Mouse (Mus musculus): ENCODE results near the gene Tbc1d16. TPM values are rescaled to one million over a fixed set of nuclear protein-coding genes. Genes with fewer than 3 reads are reported as not detected.
A peak's percentile ranks its signal among the peaks of the same experiment; 100 is the strongest.

Tbc1d16 gene
- polyA plus RNA-seq, 1 experiment from 2014 or later, result 41.1 TPM

GRCm38 (mm10) chr11:119117945-119118344 is 110.4 kb downstream of the Tbc1d16 start:
- DNase-seq, result no peak
- no peak overlapping the region for H3K4me2 ChIP-seq (ENCODE audit: low read length)
- no peaks in the 10 kb centered on the region for H3K27me3 ChIP-seq (ENCODE audit: control insufficient read depth, insufficient read depth, low read length)
- no peak overlapping the region for H3K27ac ChIP-seq (replicated peaks; ENCODE audit: low read depth, low read length)
- ATAC-seq (ENCODE audit: low FRiP score, low TSS enrichment), result no peak
- no peak overlapping the region for H3K9ac ChIP-seq (replicated peaks; ENCODE audit: low read length)
- no peaks in the 10 kb centered on the region for H3K9me3 ChIP-seq (ENCODE audit: control insufficient read depth, low read length)
- WGBS, result 57% methylated on average over 7 of the region's 7 CpGs
- 0 out of 2 replicates have a peak, but pooled peaks cover 5% of the 10 kb centered on the region for H3K4me1 ChIP-seq (ENCODE audit: control insufficient read depth, insufficient read depth, low read length)
- H3K4me3 ChIP-seq (replicated peaks; ENCODE audit: low read depth, low read length), result no peak overlapping the region
- H3K36me3 ChIP-seq (ENCODE audit: control insufficient read depth, insufficient read depth, low read length), result no peaks in the 10 kb centered on the region

GRCm38 (mm10) chr11:119116992-119117391 is 111.3 kb downstream of the Tbc1d16 start:
- 0 out of 2 replicates have a peak, but pooled peaks cover 5% of the 10 kb centered on the region for H3K4me1 ChIP-seq (ENCODE audit: control insufficient read depth, insufficient read depth, low read length)

GRCm38 (mm10) chr11:119112721-119113120 is 115.6 kb downstream of the Tbc1d16 start:
- Histone ChIP-seq H3K4me2 (ENCODE audit: low read length) (no peak overlapping the region), H3K4me1 (ENCODE audit: control insufficient read depth, insufficient read depth, low read length) (no peaks in the 10 kb centered on the region), H3K27ac (replicated peaks; ENCODE audit: low read depth, low read length) (no peak overlapping the region), H3K9me3 (ENCODE audit: control insufficient read depth, low read length) (no peaks in the 10 kb centered on the region), H3K27me3 (ENCODE audit: control insufficient read depth, insufficient read depth, low read length) (no peaks in the 10 kb centered on the region), H3K36me3 (ENCODE audit: control insufficient read depth, insufficient read depth, low read length) (no peaks in the 10 kb centered on the region), H3K4me3 (replicated peaks; ENCODE audit: low read depth, low read length) (no peak overlapping the region), H3K9ac (replicated peaks; ENCODE audit: low read length) (no peak overlapping the region)
- DNase-seq (no peak), ATAC-seq (ENCODE audit: low FRiP score, low TSS enrichment) (no peak)

More at GRCm38 (mm10) chr11:119116992-119117391, 111.3 kb downstream of the Tbc1d16 start:
- H3K9me3 ChIP-seq (ENCODE audit: control insufficient read depth, low read length), result no peaks in the 10 kb centered on the region
- H3K4me3 ChIP-seq (replicated peaks; ENCODE audit: low read depth, low read length), result no peak overlapping the region
- no peaks in the 10 kb centered on the region for H3K27me3 ChIP-seq (ENCODE audit: control insufficient read depth, insufficient read depth, low read length)
- 64% methylated on average over 4 of the region's 4 CpGs for WGBS
- DNase-seq, result no peak
- H3K9ac ChIP-seq (replicated peaks; ENCODE audit: low read length), result no peak overlapping the region
- no peak overlapping the region for H3K27ac ChIP-seq (replicated peaks; ENCODE audit: low read depth, low read length)
- no peaks in the 10 kb centered on the region for H3K36me3 ChIP-seq (ENCODE audit: control insufficient read depth, insufficient read depth, low read length)
- ATAC-seq (ENCODE audit: low FRiP score, low TSS enrichment), result no peak
- H3K4me2 ChIP-seq (ENCODE audit: low read length), result no peak overlapping the region

GRCm38 (mm10) chr11:119111345-119111744 is 117.0 kb downstream of the Tbc1d16 start:
- Histone ChIP-seq H3K4me1 (ENCODE audit: control insufficient read depth, insufficient read depth, low read length) (no peaks in the 10 kb centered on the region), H3K9me3 (ENCODE audit: control insufficient read depth, low read length) (no peaks in the 10 kb centered on the region), H3K9ac (replicated peaks; ENCODE audit: low read length) (no peak overlapping the region), H3K36me3 (ENCODE audit: control insufficient read depth, insufficient read depth, low read length) (no peaks in the 10 kb centered on the region), H3K27ac (replicated peaks; ENCODE audit: low read depth, low read length) (no peak overlapping the region), H3K27me3 (ENCODE audit: control insufficient read depth, insufficient read depth, low read length) (no peaks in the 10 kb centered on the region), H3K4me3 (replicated peaks; ENCODE audit: low read depth, low read length) (no peak overlapping the region), H3K4me2 (ENCODE audit: low read length) (no peak overlapping the region)
- ATAC-seq (ENCODE audit: low FRiP score, low TSS enrichment) (no peak), DNase-seq (no peak)
- 11% methylated on average over 7 of the region's 7 CpGs for WGBS

- DNase-seq (no peak), ATAC-seq (ENCODE audit: low FRiP score, low TSS enrichment) (no peak)
- WGBS, result 77% methylated on average over 9 of the region's 9 CpGs
- H3K27ac ChIP-seq (replicated peaks; ENCODE audit: low read depth, low read length), result no peak overlapping the region
- H3K4me2 ChIP-seq (ENCODE audit: low read length), result no peak overlapping the region
- H3K9ac ChIP-seq (replicated peaks; ENCODE audit: low read length), result no peak overlapping the region
- no peaks in the 10 kb centered on the region for H3K9me3 ChIP-seq (ENCODE audit: control insufficient read depth, low read length)
- no peaks in the 10 kb centered on the region for H3K36me3 ChIP-seq (ENCODE audit: control insufficient read depth, insufficient read depth, low read length)
- H3K4me3 ChIP-seq (replicated peaks; ENCODE audit: low read depth, low read length), result no peak overlapping the region
- H3K4me1 ChIP-seq (ENCODE audit: control insufficient read depth, insufficient read depth, low read length), result peaks cover 6% of the 10 kb centered on the region; the same call in 1 of the 2 replicates
- H3K27me3 ChIP-seq (ENCODE audit: control insufficient read depth, insufficient read depth, low read length), result no peaks in the 10 kb centered on the region
Measured at GRCm38 (mm10) chr11:119109415-119110071, 118.8 kb downstream of the Tbc1d16 start.

- H3K4me2 ChIP-seq (ENCODE audit: low read length), result no peak overlapping the region
- H3K36me3 ChIP-seq (ENCODE audit: control insufficient read depth, insufficient read depth, low read length), result no peaks in the 10 kb centered on the region
- DNase-seq, result no peak
- H3K4me1 ChIP-seq (ENCODE audit: control insufficient read depth, insufficient read depth, low read length), result peaks cover 6% of the 10 kb centered on the region; the same call in 1 of the 2 replicates
- no peaks in the 10 kb centered on the region for H3K27me3 ChIP-seq (ENCODE audit: control insufficient read depth, insufficient read depth, low read length)
- 79% methylated on average over 10 of the region's 10 CpGs for WGBS
- ATAC-seq (ENCODE audit: low FRiP score, low TSS enrichment), result no peak
- no peak overlapping the region for H3K27ac ChIP-seq (replicated peaks; ENCODE audit: low read depth, low read length)
- no peaks in the 10 kb centered on the region for H3K9me3 ChIP-seq (ENCODE audit: control insufficient read depth, low read length)
- H3K9ac ChIP-seq (replicated peaks; ENCODE audit: low read length), result no peak overlapping the region
- H3K4me3 ChIP-seq (replicated peaks; ENCODE audit: low read depth, low read length), result no peak overlapping the region
Measured at GRCm38 (mm10) chr11:119108573-119109263, 119.6 kb downstream of the Tbc1d16 start.

- Histone ChIP-seq H3K9me3 (ENCODE audit: control insufficient read depth, low read length) (no peaks in the 10 kb centered on the region), H3K36me3 (ENCODE audit: control insufficient read depth, insufficient read depth, low read length) (no peaks in the 10 kb centered on the region), H3K4me2 (ENCODE audit: low read length) (no peak overlapping the region), H3K4me1 (ENCODE audit: control insufficient read depth, insufficient read depth, low read length) (peaks cover 6% of the 10 kb centered on the region; the same call in 1 of the 2 replicates), H3K9ac (replicated peaks; ENCODE audit: low read length) (no peak overlapping the region), H3K27ac (replicated peaks; ENCODE audit: low read depth, low read length) (no peak overlapping the region), H3K4me3 (replicated peaks; ENCODE audit: low read depth, low read length) (no peak overlapping the region), H3K27me3 (ENCODE audit: control insufficient read depth, insufficient read depth, low read length) (no peaks in the 10 kb centered on the region)
- no peak for DNase-seq
- no peak for ATAC-seq (ENCODE audit: low FRiP score, low TSS enrichment)
- 70% methylated on average over 6 of the region's 6 CpGs for WGBS
Measured at GRCm38 (mm10) chr11:119106289-119106688, 122.0 kb downstream of the Tbc1d16 start.

- Histone ChIP-seq H3K4me2 (ENCODE audit: low read length) (no peak overlapping the region), H3K9me3 (ENCODE audit: control insufficient read depth, low read length) (no peaks in the 10 kb centered on the region), H3K36me3 (ENCODE audit: control insufficient read depth, insufficient read depth, low read length) (no peaks in the 10 kb centered on the region), H3K9ac (replicated peaks; ENCODE audit: low read length) (no peak overlapping the region), H3K27ac (replicated peaks; ENCODE audit: low read depth, low read length) (0 out of 2 replicates have a peak overlapping the region, but pooled peaks have one; percentile 32), H3K27me3 (ENCODE audit: control insufficient read depth, insufficient read depth, low read length) (no peaks in the 10 kb centered on the region), H3K4me1 (ENCODE audit: control insufficient read depth, insufficient read depth, low read length) (peaks cover 6% of the 10 kb centered on the region; the same call in 1 of the 2 replicates), H3K4me3 (replicated peaks; ENCODE audit: low read depth, low read length) (no peak overlapping the region)
- DNase-seq (no peak), ATAC-seq (ENCODE audit: low FRiP score, low TSS enrichment) (no peak)
- 52% methylated on average over 8 of the region's 8 CpGs for WGBS
Measured at GRCm38 (mm10) chr11:119105748-119106147, 122.6 kb downstream of the Tbc1d16 start.
